Mouse (Mus musculus) right cerebral cortex, adult 18-20 months (tissue): ENCODE data around the gene Svs3a.
"Not testable (repeated sequence)": the region's sequence is repeated elsewhere in the genome, so short reads cannot be mapped to it uniquely, and the experiment has no call there.

ENCODE experiments used
- DNase-seq: peaks from one replicate; pipeline ENCODE4 v3.0.0; 2022; ENCODE audit warnings: mixed read lengths

The Svs3a gene

DNA sequence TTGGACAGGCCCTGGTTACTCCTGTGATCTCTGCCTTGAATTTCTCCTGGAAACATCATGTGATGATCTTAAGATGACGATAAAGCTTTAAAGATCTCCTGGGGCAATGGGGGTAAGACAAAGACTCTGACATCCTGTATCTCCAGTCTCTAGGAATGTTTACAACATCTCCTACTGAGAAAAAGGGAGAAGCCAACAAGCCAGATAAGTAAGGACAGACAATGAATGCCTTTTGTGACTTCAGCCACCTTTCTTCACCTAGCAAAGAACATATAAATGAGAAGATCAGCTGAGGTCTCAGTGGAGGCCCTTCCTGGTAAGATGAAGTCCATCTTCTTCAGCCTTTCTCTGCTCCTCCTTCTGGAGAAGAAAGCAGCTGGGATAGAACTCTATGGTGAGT is at the start of gene Svs3a:
Gene Svs3a, plus strand, starts transcription at position 301 of the 400 bp plus-strand sequence.
- not testable (repeated sequence) for DNase-seq

DNA sequence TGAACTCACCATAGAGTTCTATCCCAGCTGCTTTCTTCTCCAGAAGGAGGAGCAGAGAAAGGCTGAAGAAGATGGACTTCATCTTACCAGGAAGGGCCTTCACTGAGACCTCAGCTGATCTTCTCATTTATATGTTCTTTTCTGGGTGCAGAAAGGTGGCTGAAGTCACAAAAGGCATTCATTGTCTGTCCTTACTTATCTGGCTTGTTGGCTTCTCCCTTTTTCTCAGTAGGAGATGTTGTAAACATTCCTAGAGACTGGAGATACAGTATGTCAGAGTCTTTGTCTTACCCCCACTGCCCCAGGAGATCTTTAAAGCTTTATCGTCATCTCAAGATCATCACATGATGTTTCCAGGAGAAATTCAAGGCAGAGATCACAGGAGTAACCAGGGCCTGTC is 32.5 kb upstream of the Svs3a start, which contains the start of gene Svs3b:
Gene Svs3b, minus strand, starts transcription at position 101 of the 400 bp plus-strand sequence.
- DNase-seq: not testable (repeated sequence)

DNA sequence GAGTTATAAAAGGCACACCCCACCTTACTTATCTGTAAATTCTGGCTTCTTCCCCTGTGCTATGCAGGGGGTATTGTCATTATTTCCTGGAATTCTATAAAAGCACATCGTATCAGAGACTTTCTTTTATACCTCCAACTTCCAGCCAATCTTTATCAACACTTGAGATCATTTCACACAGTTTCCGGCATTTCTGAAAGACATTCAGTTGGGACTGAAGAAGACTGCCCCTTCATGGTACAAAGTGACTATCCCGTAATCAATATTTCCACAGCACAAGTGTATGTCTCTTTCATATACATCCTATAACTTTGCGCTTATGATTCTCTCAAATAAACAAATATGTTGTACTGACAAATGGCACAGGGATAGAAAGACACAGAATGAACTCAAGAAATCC is 10.7 kb upstream of the Svs3a start, which contains the start of gene Svs4:
Gene Svs4, minus strand, starts transcription at position 101 of the 400 bp plus-strand sequence.
- DNase-seq: no peak

DNA sequence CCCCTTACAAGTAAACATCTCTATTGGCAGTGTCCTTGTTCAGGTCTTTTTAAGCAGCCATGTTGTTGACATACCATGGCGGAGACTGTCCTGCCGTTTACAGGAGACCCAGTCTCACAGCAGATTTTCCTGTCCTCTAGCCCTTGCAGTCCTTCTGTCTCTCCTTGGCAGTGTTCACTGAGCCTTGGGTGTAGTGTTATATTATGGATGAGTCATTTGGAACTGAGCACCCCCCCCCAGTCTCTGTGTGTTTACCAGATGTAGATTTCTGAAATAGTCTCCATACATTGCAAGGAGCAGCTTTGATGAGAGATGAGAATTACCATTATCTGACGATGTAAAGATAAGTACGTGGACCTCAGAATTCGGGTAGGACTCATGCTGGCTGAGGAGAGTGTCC is 23.5 kb downstream of the Svs3a start:
- peak; percentile 18 for DNase-seq

DNA sequence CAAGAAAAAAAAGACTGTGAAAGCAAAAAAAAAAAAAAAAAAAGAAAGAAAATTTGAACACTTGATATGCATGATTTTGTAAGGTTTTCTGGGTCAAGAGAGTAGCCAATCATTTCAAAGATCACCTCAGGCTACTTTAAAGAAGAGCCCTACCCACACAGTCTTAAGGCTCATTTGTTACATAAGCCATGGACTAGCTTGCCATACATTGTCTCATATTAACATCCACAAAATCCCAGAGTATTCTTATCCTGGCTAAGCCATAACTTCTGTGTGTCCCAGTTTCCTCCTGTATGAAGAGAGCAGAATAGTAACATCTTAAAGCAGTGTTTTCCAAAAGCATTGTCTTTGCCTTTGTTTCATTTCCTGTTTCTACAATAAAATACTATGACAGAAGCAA is 26.4 kb downstream of the Svs3a start:
- not testable (repeated sequence) for DNase-seq

DNA sequence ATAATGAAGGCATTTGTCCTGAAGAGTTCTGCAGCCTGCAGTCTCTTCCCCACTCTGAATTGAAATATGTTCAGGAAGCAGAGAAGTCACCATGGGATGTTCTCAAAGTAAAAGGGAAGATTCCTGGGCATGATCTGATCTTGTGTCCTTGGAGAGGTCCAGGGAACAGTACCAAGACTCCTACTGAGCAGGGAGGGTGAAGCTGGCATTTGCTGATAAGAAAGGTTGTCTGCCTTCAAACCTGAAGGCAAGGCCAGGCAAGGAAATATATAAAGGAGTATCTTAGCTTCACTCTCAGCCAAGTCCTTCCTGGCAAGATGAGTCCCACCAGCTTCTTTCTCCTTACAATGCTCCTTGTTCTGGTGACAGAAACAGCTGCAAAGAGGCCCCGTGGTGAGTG is 27.4 kb downstream of the Svs3a start, which contains the start of gene Svs6:
Gene Svs6, plus strand, starts transcription at position 301 of the 400 bp plus-strand sequence.
- DNase-seq: not testable (repeated sequence)

DNA sequence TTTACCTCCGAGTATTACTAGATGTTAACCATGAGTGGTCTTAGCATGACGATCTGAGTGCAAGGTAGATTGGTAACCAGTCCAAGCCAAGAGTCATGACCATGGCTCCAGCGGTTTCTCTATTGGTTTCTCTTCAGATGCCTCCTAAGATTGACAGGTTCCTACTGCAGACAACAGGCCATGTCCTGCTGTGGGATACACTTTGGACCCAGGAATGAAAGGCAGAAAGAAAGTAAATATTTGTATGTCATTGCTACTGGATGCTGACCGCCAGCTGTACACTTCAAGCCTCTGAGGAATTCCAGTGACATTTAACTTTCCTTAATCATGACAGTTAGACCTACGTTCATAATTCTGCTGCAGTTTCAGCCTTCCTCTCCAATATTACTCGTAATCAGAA is 31.9 kb downstream of the Svs3a start:
- no peak for DNase-seq

DNA sequence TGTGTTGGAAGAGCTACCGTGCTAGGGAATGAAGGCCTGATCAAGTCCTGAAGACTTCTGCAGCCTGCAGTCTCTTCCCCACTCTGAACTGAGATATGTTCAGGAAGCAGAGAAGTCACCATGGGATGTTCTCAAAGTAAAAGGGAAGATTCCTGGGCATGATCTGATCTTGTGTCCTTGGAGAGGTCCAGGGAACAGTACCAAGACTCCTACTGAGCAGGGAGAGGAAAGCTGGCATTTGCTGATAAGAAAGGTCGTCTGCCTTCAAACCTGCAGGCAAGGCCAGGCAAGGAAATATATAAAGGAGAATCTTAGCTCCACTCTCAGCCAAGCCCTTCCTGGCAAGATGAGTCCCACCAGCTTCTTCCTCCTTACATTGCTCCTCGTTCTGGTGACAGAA is 43.4 kb downstream of the Svs3a start, which contains the start of gene Svs5:
Gene Svs5, plus strand, starts transcription at position 301 of the 400 bp plus-strand sequence.
- not testable (repeated sequence) for DNase-seq
